Mouse (Mus musculus): Measurements from ENCODE around the gene Smyd2.
A peak's percentile ranks its signal among the peaks of the same experiment; 100 is the strongest.

The Smyd2 gene

DNA sequence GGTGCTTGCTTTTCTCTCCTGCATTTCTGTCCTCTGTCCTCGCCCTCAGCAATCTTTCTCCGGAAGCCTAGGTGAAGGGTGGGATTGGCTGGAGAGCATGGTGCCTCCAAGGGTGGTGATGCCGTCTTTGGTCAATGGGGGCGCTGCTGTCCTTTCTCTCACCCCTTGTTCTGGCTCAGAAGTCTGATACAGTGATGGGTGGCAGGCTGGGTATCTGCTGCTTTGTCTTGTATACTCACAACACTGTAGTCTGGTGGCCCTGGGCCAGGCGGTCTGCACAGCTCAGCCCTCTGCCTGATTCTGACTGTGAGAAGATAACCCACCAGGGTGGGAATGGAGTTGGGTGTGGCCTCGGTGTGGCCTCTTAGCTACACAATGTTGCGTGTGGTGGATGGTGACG lies 51.6 kb downstream of the Smyd2 start:
- no peak for DNase-seq

DNA sequence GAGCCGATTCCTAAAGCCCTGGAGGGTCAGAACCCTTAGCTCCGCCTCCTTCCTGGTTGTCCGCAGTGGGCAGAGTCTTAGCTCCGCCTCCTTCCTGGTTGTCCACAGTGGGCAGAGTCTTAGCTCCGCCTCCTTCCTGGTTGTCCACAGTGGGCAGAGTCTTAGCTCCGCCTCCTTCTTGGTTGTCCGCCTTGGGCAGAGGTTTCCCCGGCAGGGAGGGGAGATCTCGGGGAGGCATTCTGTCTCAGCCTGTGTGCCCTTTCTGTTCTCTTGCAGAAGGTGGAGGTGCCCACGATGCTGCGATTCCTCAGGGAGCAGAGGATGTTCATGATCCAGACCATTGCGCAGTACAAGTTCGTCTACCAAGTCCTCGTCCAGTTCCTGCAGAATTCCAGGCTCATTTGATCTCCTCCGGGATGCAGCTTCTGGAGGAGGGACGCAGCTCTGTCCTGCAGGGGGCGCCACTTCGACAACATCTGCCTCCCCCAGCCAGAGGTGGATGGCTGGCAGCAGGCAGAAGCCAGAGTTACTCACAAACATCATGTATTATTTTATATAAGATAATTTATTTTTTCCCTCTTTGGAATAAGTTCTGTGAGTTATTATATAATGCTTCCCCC lies 52.4 kb downstream of the Smyd2 start:
- DNase-seq: no peak

DNA sequence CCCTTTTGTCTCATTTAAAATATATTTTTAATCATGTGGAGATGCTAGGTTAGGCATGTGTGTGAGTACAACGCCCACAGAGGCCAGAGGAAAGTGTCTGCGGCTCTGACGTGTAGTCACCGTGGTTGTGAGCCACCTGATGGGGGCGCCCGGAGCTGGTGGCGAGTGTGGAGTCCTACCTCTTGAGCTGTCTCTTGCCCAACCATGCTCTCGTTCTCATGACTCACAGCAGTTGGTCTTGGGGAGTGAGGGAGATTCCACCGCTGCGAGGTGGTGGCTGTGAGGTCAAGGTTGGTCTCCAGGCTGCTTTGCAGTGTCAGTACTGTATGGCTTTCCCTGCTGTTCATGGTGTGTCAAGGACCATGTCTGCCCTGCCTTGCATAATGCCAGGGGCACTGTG lies 54.1 kb downstream of the Smyd2 start:
- DNase-seq: peak; percentile 21 to 34

DNA sequence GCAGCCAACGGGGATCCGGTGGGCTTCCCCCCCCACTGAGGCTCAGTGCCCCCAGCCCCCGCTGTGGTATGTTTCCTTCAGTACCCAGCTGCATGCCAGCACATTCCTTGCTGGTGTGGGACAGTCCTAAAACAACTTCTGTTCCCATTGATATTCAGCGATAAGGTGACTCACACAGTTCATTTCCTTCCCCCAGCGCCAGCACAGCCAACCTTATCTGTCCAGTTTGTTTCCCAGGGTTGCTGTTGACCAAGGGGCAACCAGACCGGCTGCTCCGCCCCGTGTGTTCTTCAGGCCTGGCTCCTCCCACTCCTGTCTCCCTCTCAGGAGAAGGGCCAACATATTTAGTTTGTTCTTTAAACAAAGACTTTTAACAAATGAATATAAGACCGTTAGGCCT lies 54.7 kb downstream of the Smyd2 start:
- no peak for DNase-seq

DNA sequence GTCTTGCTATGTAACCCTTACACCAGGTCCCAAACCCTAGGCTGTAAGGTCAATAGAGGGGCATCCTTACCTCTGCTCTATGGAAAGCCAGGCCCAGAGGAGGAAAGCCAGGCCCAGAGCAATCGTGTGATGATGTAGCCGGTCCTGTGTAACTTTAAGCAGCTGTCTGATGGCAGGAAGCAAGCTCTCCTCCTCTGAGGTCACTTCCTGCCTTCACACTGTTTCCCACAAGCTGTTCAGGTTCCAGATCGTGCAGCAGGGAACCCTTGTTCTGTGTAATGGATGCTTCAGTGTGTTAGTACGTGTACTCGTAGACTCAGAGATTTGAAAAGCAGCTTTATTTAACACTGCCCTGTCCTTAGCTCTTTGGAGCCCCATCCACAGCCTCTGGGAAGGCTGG lies 55.1 kb downstream of the Smyd2 start:
- peak; percentile 42 to 43 for DNase-seq

DNA sequence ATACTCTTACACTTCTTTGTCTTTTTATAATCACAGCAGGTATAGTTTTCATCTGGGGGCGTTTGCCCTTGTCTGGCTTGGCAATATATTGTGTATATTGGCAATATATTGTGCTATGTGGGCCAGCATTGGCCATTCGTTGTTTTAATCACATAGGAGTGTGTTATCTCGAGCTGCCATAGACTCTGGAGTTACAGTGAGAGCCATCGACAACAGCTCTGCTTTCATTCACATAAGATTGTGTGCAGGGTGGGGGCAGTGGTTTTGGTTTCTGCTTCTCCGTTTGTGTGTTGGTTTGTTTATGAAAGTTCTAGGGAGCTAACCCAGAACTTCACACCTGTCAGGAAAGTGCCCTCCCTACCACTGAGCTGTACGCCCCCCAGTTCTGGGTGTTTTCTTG lies 55.5 kb downstream of the Smyd2 start:
- DNase-seq: peak in 1 of 2 experiments; percentile 34

DNA sequence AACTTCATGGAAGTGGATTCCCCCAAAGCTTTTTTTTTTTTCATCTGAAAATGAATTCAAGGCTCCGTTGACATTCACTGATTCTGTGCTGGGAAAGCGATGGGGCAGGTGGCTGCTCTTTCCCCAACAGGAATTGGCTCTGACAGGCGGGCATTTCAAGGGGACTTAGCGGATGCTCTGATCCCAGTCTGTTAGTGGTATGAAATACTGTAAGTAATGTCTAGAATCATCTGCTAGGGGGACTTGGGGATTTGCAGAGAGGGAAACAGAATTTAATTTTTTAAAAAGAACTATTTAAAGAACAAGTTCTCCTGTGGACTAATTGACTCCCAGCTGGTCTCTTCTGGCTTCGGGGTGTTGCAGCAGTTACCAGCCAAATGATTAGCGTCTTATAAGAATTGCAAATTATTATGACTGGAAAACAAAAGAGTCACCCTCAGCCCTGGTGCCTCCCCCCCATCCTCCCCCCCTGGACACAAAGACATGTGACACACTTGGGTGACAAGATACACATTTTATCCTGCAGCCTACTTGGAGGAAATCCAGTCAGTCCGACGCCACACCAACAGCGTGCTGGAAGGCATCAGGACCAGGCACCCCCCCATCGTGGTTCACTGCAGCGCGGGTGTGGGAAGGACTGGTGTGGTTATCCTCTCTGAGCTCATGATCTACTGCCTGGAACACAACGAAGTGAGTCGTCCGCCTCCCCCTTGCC lies 57.2 kb downstream of the Smyd2 start:
- DNase-seq: no peak

DNA sequence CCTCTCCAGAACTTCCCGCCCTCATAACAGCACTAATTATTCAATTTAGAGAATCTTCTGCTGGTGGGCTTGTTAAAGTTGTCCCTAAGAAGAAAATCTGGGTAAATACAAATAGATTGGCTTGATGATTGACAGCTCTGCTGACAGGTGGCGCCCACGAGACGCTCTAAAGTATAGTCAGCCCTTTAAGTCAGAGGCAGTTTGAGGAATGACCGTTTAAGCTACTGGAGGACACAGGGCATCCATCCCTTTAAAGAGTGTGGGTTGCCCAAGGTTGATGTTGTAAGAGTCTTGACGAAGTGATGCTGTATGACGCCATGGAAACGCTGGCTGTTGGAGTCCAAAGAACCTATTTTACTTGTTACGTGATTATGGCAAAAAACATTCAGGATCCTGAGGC lies 57.9 kb downstream of the Smyd2 start:
- peak; percentile 33 to 40 for DNase-seq

DNA sequence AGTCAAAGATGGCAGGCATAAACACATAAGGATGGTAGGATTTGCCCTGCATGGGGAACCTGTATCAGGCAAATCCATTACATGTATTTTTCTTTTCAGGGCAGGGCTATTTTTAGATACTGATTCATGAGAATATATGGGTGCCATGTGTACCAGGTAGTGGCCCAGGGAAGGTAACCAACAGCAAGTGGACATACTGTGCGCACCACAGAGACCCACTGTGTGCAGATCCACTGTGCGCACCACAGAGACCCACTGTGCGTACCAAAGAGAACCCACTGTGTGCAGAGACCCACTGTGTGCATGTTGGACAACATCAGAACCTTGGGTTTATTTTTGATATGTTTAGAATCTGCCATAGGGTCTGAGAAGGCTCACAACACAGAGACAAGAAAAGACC lies 58.4 kb downstream of the Smyd2 start:
- no peak for DNase-seq

DNA sequence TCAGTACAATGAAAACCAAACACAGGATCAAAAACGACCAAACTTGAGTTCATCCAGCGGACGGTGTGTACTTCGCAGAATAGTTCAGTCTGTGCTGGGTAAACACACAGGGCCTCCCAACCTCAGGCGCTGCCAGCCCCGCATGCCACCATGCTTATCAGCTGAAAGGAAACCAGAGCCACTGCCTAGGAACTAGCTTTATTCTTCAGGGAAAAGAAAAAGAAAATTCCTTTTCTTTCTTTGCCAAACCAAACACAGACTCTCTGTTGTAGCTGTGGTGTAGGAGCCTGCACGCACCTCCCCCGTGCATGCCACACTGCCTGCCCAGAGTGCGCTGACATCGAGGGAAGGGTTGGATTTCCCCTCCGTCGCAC lies 61.2 kb downstream of the Smyd2 start:
- DNase-seq: no peak

DNA sequence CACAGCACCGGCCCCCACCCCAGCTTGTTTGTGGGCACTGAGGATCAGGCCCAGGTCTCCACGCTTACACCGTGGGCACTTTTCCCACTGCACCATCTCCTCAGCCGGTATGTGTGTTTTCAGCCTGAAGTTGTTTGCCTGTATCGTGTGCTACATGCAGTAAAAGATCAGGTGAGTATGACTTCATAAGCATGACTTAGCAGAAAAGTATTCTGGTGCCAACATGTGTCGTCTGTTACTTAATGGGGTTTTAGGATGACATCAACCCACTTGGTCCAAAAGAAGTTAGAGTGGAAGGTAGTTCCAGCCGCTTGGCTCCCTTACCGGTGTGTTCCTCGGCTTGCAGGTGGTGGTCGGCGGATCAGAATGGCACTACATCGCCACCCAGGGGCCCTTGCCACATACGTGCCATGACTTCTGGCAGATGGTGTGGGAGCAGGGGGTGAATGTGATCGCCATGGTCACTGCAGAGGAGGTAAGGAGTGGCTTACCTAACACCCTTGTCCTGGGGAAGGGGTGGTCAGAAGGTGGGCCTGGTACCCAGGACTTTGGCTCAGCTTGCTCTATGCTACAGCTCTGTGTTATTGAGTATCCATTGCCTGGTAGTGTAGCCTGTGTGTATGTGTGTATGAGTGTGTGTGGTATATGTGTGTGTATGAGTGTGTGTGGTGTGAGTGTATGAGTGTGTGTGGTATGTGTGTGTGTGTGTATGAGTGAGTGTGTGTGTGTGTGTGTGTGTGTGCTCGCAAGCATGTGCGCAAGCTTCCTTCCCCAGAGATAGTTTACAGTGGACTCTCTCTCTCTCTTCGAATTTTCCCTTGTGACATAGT lies 61.8 kb downstream of the Smyd2 start:
- DNase-seq: peak; percentile 55 to 65

DNA sequence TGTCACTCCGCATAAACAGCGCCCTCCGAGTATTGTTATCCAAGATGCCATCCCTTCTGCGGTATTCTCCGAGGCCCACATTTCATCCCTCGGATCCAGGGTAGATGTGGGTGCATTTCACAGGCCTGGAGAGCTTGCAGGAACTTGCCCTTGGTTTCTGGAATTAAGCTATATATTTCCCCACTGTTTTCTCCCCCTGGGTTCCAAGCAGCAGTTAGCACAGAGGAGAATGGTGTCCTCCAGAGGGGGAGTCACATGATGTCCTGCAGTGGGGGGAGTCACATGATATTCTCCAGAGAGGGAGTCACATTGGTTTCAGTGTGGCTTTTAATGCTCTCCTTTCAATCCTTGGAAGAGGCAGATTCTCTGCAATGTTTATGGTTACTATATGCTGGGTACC lies 63.8 kb downstream of the Smyd2 start:
- DNase-seq: no peak

DNA sequence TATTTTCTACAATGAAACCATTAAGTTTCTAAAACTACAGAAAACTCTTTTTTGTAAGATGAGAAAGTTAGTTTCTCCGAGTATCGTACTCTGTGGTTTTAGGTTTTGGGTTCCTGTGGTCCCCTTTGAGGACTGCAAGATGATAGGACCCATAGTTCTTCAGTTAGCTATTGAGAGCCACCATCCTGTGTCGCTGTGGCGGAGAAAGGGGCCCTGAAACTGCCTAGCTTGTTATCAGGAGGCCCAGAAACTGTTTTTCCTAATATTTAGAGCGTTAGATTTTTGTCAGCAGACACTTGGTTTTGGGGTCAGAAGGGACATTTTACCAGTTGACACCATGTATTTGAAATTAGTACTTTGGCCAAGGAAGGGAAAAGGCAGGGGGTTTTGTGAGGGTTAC lies 66.4 kb downstream of the Smyd2 start:
- no peak for DNase-seq

DNA sequence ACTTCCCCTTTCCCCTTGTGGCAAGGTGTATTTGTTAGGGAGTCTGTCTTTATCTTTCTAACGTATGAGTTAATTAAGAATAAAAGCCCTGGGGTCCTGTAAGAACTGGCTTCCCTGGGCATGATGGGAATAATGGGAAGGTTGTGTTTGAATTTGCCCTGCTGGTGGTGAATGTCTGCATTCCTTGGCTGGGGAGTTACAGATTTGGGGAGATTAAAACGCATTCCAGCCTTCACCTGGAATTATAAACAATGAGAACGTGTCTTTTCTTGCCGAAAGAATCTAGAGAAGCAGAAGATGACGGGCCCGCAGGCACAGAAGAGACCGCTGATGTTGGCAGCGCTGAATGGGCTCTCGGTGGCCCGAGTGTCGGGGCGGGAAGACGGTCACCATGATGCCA lies 67.5 kb downstream of the Smyd2 start:
- DNase-seq: no peak

DNA sequence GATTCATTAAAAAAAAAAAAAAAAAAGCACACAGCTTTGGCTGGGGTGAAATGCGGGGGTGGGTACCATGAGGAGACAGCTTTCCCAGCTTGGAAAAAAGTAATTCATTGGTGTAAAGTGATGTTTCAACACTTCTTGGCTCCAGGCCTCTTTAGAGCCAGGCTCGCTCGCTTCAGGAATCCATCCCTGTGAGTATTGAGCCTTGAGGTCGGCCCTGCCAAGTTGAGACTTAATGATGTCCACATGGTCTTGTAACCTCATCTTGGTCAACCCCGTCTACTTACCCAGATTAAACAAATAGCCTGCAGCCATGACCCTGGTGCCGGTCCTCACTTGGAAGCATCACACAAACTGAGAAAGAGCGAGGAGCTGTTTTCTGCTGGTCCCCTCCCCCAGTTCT lies 69.7 kb downstream of the Smyd2 start:
- DNase-seq: no peak

DNA sequence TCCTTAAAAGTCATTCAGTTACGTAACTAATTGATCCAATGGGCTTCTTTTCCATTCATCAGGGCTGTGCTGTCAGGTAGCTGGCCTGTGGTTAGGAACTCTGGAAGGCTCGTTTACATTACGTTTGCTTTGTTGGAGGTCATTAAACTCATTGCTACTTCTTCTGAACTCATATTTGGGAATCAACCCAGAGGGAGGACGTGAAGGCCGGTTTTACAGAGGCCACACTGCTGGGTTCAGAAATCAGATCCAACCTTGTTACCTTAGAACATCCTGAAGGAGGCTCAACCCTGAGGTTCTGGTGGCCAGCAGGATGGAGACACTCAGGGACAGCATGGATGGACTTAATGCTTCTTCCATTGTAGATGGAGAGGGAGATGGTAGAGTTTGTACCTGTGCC lies 70.1 kb downstream of the Smyd2 start:
- DNase-seq: no peak

DNA sequence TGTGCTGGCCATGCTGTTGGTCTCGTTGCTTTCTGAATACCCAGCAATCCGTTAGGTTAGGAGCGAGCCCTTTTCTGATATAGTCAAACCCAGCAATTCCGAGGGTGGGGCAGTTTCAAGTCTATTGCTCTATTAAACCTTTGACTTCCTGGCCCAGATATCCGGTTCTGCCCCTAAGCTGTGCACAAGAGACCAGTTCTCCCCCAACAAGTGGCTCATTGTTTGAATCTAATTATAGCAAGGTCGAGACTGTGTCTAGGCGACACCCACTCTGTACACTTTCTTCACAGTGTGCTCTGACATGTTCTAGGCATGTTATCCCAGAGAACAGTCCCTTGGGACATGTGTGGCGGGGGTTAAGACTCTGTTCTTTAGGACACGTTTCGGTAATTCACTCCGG lies 72.6 kb downstream of the Smyd2 start:
- no peak for DNase-seq

DNA sequence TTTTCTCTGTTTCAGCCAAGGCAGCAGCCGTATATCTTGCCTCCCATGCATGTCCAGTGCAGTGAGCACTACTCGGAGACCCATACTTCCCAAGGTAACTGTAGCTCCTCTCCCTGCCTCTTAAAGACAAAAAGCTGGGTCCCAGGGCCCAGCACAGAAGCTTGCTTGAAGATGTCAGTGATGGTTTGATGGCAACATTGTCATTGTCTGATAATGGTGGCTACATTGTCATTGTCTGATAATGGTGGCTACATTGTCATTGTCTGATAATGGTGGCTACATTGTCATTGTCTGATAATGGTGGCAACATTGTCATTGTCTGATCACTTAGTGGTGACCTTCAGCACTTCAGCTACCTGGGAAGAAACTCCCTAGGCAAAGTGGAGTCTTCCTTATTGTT lies 75.8 kb downstream of the Smyd2 start:
- no peak for DNase-seq

DNA sequence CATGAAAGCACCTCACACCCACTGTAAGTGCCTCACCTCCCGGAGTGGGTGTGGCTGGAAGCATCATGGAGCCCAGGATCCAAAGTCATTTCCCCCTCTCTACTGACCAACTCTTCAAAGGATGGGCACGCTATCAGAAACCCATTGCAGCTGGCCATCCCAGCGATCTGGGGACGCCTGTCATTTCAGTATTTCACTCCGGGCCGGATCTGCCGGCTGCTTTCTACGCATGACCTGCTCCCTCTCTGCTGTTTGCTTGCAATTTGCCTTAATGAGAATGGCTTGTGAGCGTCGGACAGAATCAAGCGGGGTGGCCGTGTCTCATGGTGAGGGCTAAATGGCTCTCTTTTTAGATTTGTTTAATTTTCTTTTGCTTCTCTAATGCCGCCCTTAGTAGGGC lies 88.0 kb downstream of the Smyd2 start:
- DNase-seq: no peak

DNA sequence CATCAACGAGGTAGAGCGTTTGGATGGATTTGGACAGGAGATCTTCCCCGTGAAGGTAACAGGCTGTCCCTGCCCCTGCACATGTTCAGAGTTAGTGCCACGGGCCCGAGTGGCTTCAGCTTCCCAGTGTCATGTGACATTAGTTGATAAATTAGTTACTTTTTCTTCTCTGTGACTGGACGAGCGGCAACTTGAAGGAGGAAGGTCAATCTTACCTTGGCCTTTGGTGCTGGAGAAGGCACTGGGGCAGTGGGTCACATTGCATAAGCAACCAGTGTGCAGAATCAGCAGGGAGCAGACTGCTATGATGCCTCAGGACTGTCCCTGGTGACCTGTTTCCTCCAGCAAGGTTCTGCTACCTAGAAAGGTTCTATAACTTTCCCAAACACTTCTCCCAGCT lies 88.8 kb downstream of the Smyd2 start:
- DNase-seq: no peak

DNA sequence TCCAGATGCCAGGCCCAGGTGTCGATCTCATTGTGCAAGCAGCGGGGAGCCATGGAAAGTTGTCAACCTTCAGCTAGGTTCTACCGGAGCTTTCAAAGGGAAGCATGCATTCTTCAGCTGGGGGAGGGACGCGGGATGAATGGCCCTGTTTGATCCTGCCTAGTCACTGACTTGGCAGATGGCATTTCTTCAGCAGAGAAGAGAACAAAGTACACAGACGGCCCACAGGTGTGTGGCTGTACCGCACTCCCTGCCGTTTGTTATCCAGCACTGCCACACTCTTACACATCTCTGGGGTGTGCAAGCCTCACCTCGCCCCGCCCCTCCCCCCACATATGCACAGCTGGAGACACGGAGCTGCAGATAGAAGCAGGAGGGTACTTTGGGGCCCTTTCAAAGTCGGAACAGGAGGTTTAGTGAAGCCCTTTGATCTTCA lies 91.3 kb downstream of the Smyd2 start:
- DNase-seq: peak; percentile 90 to 96
